Mouse (Mus musculus) left cerebral cortex, adult 9 months (tissue): ENCODE measurements around the gene Zfp119a.
A peak's percentile ranks its signal among the peaks of the same experiment; 100 is the strongest.
"Not testable (repeated sequence)": the region's sequence is repeated elsewhere in the genome, so short reads cannot be mapped to it uniquely, and the experiment has no call there.

Experiments
- DNase-seq, 2 experiments: peaks; one replicate each; pipeline ENCODE4 v3.0.0; 2022; ENCODE audit warnings: low spot score in 2 of 2

The Zfp119a gene

GRCm38 (mm10) chr17:55878636-55879369 lies at the start of gene Zfp119a:
Zfp119a (minus strand) TSS chr17:55878930.
- DNase-seq: peak; percentile 80 to 87

GRCm38 (mm10) chr17:55906669-55907068 lies 27.9 kb upstream of the Zfp119a start:
- DNase-seq: no peak

- DNase-seq: no peak
Measured at GRCm38 (mm10) chr17:55904131-55904530, 25.4 kb upstream of the Zfp119a start.

GRCm38 (mm10) chr17:55903687-55904086 lies 25.0 kb upstream of the Zfp119a start:
- no peak for DNase-seq

- DNase-seq: no peak
Measured at GRCm38 (mm10) chr17:55903087-55903486, 24.4 kb upstream of the Zfp119a start.

GRCm38 (mm10) chr17:55892406-55892955 lies 13.8 kb upstream of the Zfp119a start:
- peak in 1 of 2 experiments; percentile 44 for DNase-seq

- no peak for DNase-seq
Measured at GRCm38 (mm10) chr17:55884912-55885311, 6.2 kb upstream of the Zfp119a start.

- no peak for DNase-seq
Measured at GRCm38 (mm10) chr17:55883631-55884030, 4.9 kb upstream of the Zfp119a start.

- DNase-seq: not testable (repeated sequence)
Measured at GRCm38 (mm10) chr17:55878282-55878635, 471 bp downstream of the Zfp119a start.

GRCm38 (mm10) chr17:55877184-55877583 lies 1.5 kb downstream of the Zfp119a start:
- no peak for DNase-seq

- DNase-seq: no peak
Measured at GRCm38 (mm10) chr17:55843067-55843466, 35.7 kb downstream of the Zfp119a start.

GRCm38 (mm10) chr17:55821566-55821965 lies 57.2 kb downstream of the Zfp119a start:
- no peak for DNase-seq

GRCm38 (mm10) chr17:55816853-55817252 lies 61.9 kb downstream of the Zfp119a start:
- no peak for DNase-seq
